Mouse (Mus musculus) kidney, adult 11 months (tissue): Measurements from ENCODE around the gene Ddn.

ENCODE experiments used
- DNase-seq: peaks from one replicate; pipeline ENCODE4 v3.0.0; 2022

Ddn gene

DNA sequence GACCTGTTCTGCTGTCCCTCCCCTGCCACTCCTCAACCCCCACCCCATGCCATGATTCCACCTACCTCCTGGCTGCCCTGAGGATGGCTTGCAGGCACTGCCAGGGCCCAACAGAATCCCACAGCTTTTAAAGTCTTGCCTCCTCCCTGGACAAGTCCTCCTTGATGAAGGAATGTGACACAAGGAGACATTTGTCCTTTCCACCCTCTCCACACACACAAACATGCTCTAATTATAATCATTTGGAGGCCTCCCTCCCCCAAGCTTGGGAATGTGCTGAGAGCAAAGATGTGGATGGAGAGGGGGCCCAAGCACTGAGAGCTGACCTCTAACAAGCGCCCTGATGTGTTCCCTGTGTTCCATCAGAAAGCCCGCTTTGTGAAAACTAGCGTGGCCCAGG lies at the start of gene Ddn:
Gene Ddn, minus strand, starts transcription at position 101 of the 400 bp plus-strand sequence.
- DNase-seq: no peak

DNA sequence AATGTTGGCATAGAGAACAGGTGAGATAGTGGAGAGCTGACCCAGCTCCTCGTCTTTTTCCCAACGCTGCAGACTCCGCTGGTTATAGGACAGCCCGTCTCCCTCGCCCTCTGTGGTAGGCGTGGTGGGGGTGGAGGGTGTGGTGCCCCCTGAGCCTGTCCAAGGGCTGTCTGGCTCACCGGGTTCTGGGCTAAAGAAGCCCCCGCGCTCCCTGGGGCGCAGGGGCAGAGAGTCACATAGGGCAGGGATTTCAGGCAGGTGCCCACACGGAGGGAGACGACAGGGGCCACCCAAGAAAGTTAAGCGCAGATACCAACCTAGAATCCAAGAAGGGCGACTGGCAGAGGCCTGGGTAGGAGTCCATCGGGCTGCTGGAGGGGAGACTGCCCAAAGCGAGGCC lies 44.9 kb upstream of the Ddn start:
- no peak for DNase-seq

DNA sequence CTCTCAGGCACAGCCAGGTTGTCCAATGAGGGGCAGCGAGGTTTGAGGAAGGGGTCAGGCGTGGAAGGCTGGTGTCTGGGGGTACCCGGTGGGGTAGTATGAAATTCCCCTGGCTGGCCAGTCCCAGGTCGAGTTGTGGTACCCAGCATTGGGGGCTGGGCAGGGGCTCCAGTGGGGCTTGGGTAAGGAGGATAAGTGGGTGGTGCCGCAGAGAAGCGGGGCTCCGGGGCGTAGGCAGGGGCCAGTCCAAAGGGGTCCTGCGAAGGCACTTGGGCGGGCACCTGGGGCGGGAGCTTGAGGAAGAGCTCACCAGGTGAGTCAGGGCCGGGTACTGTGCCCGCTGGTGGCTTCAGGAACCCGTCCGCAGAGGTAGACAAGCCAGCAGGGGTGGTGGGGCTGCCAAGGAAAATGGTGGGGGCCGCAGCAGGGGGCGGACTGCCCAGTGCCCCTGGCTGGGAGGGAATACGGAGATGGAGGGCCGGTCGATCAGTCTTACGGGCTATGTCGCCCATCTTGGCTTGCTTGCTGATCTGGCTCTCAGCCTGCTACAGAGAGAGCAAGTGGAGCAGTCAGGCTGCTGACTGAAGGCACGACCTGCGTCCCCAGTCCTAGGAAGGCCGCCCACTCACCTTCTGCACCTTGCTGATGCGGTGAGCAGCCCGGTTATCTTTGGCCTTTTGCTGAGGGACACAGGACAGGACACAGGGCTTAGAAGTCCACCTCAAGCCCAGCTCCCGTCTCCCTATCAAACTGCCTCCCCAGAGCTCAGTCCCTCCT lies 44.1 kb upstream of the Ddn start:
- DNase-seq: no peak

DNA sequence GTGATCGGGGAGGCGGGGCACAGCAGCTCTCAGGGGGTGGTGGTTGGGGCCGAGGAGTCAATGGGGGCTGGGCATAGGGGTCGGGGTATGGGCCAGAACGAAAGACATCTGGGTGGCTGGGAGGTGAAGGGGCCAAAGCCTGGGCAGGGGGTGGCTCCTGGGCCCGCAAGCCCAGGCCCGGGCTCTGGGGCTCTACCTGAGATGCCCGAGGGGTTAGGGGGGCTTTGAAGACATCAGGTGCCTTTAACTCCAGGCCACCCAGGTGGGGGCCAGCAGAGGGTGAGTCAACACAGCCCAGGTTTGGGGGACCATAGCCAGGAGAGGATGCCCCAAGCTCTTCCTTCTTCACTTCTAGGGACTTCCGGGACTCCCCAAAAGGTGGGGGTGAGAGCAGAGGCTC lies 43.4 kb upstream of the Ddn start:
- DNase-seq: no peak

DNA sequence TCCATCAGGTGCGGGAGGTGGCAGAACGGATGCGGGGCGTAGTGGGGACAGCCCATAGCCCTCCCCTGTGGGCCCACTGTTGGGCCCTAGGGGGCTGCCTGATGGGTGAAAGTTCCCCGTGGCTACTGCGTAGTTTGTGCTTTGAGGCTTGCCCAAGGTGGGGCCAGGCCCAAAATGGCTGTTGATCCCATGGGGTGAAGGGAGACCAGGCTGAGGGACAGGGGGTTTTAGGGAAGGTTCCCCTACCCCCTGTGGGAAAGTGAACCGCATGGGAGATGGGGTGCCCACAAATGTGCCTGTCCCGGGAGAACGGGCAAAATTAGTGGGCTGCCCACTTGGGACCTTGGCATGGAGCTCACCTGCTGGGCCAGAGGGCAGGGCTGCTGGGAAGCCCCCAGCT lies 42.8 kb upstream of the Ddn start:
- no peak for DNase-seq

DNA sequence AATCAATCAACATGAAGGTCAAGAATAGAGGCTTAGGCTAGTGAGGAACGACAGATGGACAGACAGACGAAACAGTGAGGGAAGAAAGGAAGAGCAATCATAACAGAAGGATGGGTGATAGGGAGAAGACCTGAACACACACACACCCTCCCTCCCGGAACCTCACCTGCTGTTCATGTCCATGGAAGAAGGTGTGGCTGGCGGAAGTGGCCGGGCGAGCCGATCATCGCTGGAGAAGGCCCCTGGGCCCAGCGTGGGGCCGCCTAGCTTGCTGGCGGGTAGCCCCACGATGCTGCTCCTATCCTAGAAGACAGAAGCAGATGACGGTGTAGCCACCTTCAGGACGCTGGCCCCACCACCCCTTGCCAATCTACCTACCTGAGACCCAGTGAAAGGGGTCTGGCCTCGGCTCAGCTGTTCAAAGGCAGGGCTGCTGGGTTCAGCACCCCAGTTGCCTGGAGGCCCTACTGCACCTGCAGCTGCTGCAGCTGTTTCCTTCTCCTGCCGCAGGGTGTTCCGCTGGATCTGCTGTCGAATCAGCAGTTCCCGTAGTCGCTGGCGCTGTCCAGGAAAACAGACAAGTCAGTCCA lies 42.0 kb upstream of the Ddn start:
- DNase-seq: no peak

DNA sequence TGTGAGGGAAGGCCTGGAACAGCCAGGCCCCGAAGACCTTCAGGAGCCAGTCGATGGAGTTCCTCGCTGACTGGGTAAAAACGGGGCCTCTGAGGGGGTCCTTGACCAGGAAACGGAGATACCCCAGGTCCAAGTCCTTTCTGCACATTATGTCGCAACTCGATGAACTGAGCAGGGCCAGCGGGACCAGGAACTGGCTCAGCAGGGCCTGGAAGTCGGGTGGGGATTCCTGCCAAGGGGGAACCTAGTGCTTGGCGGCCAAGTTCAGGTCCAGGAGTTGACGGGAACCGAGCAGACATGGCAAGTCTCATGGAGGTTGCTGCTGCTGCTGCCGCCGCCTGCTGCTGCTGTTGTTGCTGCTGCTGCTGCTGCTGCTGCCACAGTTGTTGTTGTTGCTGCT lies 41.4 kb upstream of the Ddn start:
- no peak for DNase-seq

DNA sequence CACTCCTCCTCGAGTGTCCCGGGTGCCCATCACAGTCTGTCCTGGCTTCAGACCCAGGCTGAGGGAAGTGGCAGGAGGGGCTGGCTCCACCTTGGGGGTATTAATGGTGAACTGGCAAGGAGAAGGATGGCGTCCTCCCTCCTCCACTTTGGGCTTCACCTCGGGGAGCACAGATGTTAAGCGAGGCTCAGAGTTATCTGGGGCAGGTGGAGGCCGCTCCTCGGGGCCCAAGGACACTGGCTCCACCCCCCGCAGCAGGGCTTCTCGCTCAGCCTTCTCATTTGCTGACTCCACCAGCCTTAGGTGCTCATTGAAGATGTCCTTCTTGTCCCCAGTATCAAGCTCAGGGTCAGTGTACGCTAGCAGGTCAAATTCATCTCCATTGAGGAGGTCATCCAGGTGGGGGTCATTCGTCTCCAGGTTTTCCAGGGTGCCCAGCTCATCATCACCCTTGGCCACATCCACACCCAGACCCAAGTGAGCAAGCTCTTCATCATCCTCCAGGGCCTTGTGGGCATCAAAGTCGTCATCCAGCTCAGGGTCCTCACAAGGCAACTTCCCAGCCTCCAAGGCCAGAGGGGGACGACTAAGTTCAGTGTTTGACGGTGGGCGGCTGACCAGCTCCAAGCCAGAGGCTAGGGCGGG lies 40.8 kb upstream of the Ddn start:
- DNase-seq: no peak

DNA sequence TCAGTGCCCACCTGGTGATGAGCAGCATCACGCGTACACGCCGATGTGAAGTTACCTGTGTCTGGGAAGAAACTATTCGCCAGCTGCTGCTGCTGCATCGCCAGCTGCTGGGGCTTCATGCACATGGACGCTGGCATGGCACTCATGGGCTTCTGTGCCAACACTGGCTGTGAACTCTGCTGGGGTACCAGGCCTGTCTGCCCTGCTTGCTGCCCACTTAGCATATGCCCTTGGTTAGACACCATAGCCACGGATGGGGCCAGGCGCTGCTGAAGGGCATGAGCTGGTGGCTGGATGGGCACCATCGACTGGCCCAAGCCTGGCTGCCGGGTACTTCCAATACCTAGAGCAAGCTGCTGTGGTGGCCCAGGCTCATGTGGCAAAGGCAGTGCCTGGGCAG lies 39.9 kb upstream of the Ddn start:
- DNase-seq: no peak

DNA sequence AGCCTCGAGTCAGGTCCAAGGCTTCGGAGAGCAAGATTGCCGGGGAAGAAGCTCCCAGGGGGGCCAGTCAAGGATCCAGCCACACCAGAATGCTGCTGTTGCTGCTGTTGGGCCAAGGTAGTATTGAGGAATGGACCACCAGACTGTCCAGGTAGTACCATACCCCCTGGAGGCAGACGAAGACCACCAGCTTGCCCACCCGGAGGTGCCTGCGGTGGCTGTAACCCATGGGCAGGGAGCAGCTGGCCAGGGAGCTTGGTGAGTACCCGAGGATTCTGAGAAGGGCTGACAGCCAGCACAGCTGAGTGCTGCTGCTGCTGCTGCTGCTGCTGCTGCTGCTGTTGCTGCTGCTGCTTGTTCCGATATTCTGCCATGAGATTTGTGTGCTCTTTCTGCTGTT lies 36.9 kb upstream of the Ddn start:
- no peak for DNase-seq

DNA sequence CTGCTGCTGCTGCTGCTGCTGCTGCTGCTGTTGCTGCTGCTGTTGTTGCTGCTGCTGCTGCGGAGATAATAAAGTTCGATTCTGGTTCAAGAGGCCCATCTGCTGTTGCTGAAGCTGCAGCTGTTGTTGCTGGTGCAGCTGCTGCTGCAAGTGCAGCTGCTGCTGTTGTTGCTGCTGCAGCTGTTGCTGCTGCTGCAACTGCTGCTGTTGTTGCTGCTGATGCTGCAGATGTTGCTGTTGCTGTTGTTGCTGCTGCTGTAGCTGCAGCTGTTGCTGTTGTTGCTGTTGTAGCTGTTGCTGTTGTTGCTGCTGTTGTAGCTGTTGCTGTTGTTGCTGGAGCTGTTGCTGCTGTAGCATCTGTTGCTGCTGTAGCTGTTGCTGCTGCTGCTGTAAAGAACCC lies 35.9 kb upstream of the Ddn start:
- no peak for DNase-seq

DNA sequence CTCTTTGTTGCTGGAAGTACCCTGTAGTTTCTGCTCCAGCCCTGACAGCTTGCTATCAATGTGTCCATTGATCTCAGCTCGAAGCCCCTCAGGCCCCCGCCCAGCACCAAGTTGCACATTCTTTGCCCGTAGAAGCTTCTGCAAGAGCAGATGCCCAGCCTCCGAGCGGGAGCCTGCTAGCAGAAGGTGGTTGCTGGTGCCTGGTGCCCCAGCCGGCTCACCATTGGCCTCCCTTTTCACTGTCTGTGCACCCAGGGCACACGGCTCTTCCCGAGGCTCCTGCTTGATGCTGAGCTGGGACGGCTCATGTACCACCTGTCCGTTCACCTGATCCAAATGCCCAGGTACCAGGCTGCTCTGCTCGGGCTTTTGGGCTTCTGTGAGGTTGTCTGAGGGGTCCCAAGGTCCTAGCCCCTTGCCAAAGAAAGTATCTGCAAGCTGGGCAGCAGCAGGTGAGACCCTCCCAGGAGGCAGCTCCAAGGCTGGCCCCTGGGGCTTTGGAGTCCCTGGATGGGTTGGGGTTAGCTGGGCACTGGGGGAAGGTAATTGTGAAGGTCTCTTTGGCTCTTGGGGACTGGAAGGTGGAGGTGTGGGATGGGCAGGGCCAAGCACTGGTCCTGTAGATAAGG lies 34.4 kb upstream of the Ddn start:
- DNase-seq: no peak

DNA sequence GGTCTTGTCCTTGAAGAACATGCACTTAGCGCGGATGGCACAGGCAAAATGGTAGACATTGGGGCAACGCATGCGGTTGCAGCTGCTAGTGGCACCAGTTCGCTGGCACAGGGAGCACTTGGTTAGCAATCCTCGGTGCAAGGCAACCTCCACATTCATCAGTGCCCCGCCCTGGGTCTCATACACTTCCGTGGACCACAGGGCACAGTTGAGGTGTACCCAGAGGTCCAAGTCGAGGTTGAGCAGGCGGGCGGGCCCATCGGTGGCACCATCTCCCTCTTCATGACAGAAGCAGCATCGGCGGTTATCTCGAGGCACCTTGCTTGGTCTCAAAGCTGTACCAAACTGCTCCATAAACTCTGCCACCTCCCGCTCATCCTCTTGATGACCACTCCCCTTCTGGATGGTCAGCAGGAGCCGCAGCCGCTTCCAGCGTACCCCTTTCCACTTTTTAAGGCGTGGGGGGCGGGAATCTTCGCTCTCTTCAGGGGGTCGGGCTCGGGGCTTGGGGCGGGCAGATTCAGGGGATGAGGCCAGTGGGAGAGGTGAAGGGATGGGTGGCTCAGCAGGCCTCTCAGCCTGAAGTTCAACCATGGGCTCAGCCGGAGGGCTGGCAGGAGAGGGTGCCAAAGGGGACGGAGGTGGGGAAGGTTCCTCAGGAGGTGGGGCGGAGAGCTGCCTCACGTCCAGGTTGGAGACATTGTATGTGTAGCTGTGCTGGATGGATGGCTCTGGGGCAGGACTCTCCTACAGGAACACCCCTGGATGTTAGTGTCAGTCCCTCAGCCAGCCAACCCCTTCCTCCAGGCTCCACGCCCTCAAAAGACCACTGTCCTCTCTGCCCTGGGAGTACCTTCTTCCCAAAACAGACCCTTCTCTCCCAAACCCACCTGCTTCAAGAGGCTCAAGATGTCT lies 30.6 kb upstream of the Ddn start:
- DNase-seq: no peak

DNA sequence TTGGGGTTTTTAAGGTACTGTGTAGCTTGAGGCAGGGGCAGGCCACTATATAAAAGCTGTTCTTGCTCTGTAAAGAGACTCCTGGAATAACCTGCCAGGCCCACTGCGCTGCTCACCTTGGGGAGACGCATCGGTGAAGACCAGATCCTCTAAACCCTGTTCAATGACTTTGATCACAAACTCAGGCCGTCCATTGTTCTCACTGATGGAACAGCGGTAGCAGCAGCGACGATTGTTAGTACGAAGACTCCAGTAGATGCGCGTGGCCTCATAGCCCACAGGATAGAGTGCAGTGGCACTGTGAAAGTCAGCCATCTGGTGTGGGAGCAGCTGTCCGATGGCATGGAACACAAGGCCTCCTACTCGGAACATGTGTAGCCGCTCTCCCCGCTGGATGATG lies 29.9 kb upstream of the Ddn start:
- DNase-seq: no peak

DNA sequence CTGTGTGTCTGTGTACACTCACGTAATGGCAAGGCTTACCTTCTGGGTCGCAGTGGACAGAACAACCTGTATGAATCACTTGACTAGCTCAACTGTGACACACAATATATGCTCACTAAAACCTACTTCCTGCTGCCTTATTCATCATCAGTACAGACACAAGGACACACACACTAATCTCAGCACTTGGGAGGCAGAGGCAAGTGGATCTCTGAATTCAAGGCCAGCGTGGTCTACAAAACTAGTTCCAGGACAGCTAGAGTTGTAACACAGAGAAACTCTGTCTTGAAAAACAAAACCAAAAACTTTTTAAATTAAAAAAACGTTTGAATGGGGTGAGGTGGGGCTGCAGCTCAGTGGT lies 28.4 kb upstream of the Ddn start:
- DNase-seq: no peak

DNA sequence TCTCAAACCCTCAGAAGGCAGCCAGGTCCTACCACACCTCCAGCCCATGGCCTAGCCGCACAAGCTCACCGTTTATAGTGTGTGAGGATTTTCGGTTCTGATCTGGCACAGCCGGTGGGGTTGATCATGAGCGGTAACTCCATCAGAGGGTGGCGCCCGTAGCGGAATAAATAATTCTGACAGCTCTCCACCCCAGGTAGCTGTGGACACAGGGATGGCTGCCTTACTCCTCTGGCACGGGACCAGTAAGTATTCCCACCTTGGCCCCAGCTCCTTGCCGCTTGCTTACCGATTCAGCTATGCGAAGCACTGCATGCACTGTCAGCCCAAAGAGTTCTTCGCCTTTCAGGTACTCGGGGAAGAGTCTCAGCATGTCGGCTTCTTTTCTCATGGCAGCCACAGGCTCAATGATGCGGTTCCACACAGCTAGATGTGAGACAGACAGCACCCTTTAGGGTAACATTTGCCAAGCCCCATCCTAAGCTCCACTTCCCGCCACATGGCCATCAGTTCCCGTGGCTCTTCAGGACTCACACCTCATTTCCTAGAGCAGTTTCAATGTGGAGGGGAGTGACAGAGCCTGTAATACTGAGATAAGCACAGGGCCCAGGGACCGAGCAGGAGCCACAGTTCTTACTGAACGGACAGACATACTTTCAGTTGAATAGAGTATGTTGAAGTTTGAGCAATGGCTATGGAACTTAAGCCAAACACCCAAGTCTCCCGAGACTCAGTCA lies 27.9 kb upstream of the Ddn start:
- DNase-seq: no peak

DNA sequence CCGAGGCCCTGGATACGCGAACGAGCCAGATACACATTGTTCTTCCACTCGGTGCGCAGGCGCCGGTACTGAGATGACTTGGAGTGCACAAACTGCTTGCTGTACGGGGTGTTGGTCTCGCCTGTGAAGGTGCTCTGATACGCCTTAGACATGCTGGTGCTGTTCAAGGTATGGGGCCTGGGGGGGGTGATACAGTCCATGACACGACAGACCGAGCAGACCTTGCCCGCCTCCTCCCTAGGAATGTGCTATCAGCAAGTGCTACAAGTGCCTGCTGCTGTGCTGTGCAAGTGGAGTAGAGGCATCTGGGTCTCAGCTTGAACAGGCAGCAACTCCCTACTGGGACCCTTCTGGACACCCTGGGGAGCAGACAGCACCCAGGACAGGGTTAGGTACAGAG lies 26.0 kb upstream of the Ddn start:
- no peak for DNase-seq

DNA sequence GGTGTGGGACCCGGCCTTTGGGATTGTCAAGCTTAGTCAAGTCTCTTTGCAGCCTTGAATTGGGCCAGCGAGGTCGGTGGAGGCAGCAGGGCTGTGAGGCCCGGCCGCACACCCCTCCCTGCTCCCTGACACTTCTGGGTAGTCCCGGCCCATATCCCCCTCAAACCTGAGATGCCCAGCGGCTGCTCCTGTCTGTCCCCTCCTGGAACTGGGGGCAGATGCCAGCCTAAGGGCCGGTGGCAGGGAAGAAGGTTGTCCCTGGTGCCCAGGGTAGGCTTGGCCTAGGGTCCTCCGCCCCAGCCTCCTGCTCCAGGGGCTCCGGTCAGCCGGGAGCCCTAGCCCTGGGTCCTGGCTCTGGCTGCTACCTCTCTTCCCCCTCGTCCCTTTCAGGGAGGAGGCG lies 24.8 kb upstream of the Ddn start:
- DNase-seq: no peak

DNA sequence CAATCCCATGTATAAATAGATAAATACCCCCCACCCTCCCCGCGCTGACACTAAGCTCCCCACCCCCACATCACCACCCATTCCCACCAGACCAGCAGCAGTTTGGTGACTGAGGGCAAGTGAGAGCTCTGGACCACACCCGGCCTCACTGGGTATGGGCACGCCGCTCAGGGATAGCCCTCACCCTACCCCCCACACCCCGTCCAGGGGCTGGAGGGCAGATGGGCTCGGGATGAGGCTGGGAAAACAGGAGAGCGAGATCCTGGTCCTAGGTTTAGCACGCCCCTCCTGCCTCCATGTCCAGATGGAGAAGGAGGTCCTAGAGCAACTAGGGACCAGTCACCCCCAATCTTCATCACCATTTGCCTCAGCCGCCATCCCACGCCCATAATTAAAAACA lies 24.0 kb upstream of the Ddn start:
- no peak for DNase-seq

DNA sequence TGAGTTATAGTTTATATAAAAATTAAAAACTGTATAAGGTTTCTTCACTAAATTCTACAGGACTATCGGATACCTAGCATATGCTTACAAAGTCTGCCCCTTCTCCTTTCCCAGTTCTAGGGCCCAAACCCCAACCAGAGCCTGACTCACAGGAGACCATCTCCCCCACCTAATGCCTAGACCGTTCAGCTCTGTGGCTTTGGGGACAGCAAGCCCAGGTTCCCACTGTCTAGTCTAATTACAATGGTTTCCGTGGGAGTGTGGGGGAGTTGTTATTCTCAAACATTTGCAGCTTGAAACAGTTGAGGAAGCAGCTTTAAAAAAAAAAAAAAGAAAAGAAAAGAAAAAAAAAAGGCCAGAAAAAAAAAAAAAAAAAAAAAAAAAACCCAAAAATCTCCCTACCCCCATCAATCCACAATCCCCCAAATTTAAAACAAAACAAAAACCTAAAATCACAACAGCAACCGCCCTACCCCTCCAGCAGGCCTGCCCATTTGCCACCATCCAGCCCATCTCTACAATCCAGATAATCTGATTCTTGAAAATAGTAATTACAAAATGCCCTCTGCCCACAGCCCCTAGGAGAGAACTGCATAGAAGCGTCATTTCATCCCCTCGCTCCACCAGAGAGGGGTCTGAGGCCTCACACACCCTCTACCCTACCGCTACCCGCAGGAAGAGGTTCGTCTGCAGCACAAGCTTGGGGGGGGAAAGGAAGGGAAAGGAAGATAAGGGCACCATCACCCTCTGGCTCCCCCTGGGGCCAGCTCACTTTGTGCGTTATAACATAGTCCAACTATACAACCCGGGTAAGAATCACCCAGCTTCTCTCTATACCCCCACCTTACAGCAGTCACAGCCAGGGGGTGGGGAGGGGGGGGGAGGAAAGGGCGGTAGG lies 23.1 kb upstream of the Ddn start:
- no peak for DNase-seq

DNA sequence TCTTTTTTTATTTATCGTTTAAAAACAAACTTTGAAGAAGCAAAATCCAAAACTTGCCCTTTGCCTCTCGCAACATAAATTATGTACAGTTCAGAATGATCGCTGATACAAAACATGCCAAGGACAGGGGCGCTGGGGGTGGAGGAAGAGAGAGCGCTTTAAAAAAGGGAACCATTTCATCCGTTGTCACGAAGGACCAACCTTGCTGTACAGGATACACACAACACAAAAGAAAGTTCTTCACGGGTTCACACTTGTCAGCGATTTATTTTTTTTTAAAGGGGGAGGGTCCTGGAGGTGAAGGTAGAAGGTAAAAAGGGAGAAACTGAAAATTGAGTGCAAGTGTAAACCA lies 22.4 kb upstream of the Ddn start:
- no peak for DNase-seq
